Mouse (Mus musculus): ENCODE data around the gene Tex37. TPM values are rescaled to one million over a fixed set of nuclear protein-coding genes. Genes with fewer than 3 reads are reported as not detected.

Gene Tex37
- polyA plus RNA-seq, 1 experiment from 2014 or later: not detected

DNA sequence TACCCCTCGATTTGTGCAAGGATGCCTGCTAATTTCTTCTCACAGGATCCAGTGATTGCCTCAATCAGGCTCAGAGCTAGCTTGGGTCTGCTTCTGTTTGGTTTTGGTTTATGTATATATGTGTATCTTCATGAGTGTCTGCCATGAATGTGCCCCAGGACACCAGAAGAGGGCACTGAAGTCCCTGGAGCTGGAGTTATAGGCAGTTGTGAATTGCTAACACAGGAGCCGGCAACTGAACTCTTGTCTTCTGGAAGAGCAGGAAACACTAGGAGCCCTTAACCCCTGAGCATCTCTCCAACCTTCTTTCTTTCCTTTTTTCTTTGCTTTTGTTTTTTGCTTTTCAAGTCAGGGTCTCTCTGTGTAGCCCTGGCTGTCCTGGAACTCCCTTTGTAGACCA is 13.1 kb upstream of the Tex37 start:
- Histone ChIP-seq H3K4me1 (no peaks in the 10 kb centered on the region; the same call in 1 of the 2 replicates), H3K4me2 (replicated peaks) (no peak overlapping the region), H3K36me3 (no peaks in the 10 kb centered on the region), H3K4me3 (no peak overlapping the region), H3K27ac (no peak overlapping the region), H3K27me3 (no peaks in the 10 kb centered on the region), H3K9me3 (no peaks in the 10 kb centered on the region), H3K9ac (no peak overlapping the region)
- 80% methylated on average over 2 of the region's 2 CpGs for WGBS
- no peak for ATAC-seq (ENCODE audit: low FRiP score, low read depth)

GRCm38 (mm10) chr6:70921274-70922074 is 2.7 kb upstream of the Tex37 start:
- Histone ChIP-seq H3K4me1 (peaks cover 10% of the 10 kb centered on the region), H3K4me3 (peak overlapping the region; percentile 29), H3K9ac (0 out of 2 replicates have a peak overlapping the region, but pooled peaks have one; percentile 4), H3K27me3 (no peaks in the 10 kb centered on the region), H3K9me3 (no peaks in the 10 kb centered on the region), H3K4me2 (replicated peaks) (peak overlapping the region; percentile 62), H3K36me3 (no peaks in the 10 kb centered on the region), H3K27ac (no peak overlapping the region; the same call in 1 of the 2 replicates)
- 2% methylated on average over 22 of the region's 22 CpGs for WGBS
- peak; percentile 19; the same call in 1 of the 2 replicates for ATAC-seq (ENCODE audit: low FRiP score, low read depth)

GRCm38 (mm10) chr6:70912396-70912765 is 6.3 kb downstream of the Tex37 start:
- H3K36me3 ChIP-seq: no peaks in the 10 kb centered on the region
- no peaks in the 10 kb centered on the region for H3K9me3 ChIP-seq
- H3K27ac ChIP-seq: no peak overlapping the region
- H3K4me3 ChIP-seq: 0 out of 2 replicates have a peak overlapping the region, but pooled peaks have one; percentile 27
- H3K27me3 ChIP-seq: no peaks in the 10 kb centered on the region
- no peak overlapping the region for H3K9ac ChIP-seq
- no peak for ATAC-seq (ENCODE audit: low FRiP score, low read depth)
- peaks cover 17% of the 10 kb centered on the region for H3K4me1 ChIP-seq
- 66% methylated on average over 7 of the region's 7 CpGs for WGBS
- H3K4me2 ChIP-seq (replicated peaks): peak overlapping the region; percentile 61

GRCm38 (mm10) chr6:70911668-70912395 is 6.9 kb downstream of the Tex37 start:
- 8% methylated on average over 20 of the region's 20 CpGs for WGBS
- Histone ChIP-seq H3K4me3 (peak overlapping the region; percentile 27), H3K9ac (no peak overlapping the region), H3K4me2 (replicated peaks) (peak overlapping the region; percentile 61), H3K4me1 (peaks cover 17% of the 10 kb centered on the region), H3K9me3 (no peaks in the 10 kb centered on the region), H3K27me3 (no peaks in the 10 kb centered on the region), H3K36me3 (peaks cover under 1% of the 10 kb centered on the region; the same call in 1 of the 2 replicates), H3K27ac (no peak overlapping the region)
- ATAC-seq (ENCODE audit: low FRiP score, low read depth): peak; percentile 66; the same call in 1 of the 2 replicates

DNA sequence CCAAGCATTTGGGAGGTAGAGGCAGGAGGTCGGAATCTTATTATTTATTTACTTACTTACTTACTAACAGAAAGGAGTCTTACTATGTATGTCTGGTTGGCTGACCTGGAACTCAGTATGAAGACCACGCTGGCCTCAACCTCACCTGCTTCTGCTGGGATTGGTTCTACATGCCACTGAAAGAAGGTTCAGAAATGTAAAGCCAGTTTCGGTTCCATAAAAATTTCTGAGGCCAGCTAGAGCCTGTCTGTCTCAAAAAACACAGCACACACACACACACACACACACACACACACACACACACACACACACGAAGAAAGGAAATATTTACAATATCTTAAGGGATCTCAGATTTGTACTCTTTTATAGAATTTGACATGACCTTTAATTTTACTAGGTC is 8.4 kb downstream of the Tex37 start:
- H3K9ac ChIP-seq: no peak overlapping the region
- no peak overlapping the region for H3K4me2 ChIP-seq (replicated peaks)
- no peak overlapping the region for H3K27ac ChIP-seq
- peaks cover 16% of the 10 kb centered on the region for H3K36me3 ChIP-seq
- H3K4me1 ChIP-seq: peaks cover 17% of the 10 kb centered on the region
- no peak overlapping the region for H3K4me3 ChIP-seq
- no peak for ATAC-seq (ENCODE audit: low FRiP score, low read depth)
- no peaks in the 10 kb centered on the region for H3K9me3 ChIP-seq
- 59% methylated on average over 4 of the region's 4 CpGs for WGBS
- H3K27me3 ChIP-seq: no peaks in the 10 kb centered on the region

DNA sequence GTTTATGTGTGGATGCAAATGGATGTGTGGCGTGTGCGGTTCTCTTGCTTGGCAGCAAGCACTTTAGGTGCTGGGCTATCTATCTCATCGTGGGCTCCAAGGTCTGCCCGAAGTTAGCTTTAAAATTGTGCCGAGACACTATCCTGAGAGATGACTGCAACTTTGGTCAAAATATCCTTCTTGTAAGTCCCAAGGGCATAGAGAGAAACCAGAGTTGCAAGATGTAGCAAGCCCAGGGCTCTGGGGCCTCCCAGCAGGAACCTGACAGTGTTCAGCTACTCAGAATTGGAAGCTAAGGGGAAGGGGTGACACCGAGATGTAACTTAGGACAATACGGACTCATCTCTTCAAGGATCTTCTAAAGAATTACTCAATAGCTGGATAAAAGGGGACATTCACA is 9.2 kb downstream of the Tex37 start:
- Histone ChIP-seq H3K36me3 (peaks cover 19% of the 10 kb centered on the region), H3K27ac (no peak overlapping the region), H3K4me1 (peaks cover 17% of the 10 kb centered on the region), H3K4me3 (no peak overlapping the region), H3K4me2 (replicated peaks) (no peak overlapping the region), H3K9me3 (no peaks in the 10 kb centered on the region), H3K9ac (no peak overlapping the region), H3K27me3 (no peaks in the 10 kb centered on the region)
- WGBS: 89% methylated on average over 7 of the region's 7 CpGs
- no peak for ATAC-seq (ENCODE audit: low FRiP score, low read depth)

- ATAC-seq (ENCODE audit: low FRiP score, low read depth): no peak
- no peak overlapping the region for H3K9ac ChIP-seq
- H3K4me3 ChIP-seq: no peak overlapping the region
- no peaks in the 10 kb centered on the region for H3K27me3 ChIP-seq
- WGBS: 88% methylated on average over 5 of the region's 5 CpGs
- H3K36me3 ChIP-seq: peaks cover 61% of the 10 kb centered on the region
- H3K4me1 ChIP-seq: no peaks in the 10 kb centered on the region
- H3K4me2 ChIP-seq (replicated peaks): no peak overlapping the region
- H3K9me3 ChIP-seq: no peaks in the 10 kb centered on the region
- no peak overlapping the region for H3K27ac ChIP-seq
Measured at GRCm38 (mm10) chr6:70903689-70904088, 15.0 kb downstream of the Tex37 start.

GRCm38 (mm10) chr6:70899594-70900003 is 19.1 kb downstream of the Tex37 start:
- H3K4me1 ChIP-seq: no peaks in the 10 kb centered on the region
- H3K4me3 ChIP-seq: no peak overlapping the region
- WGBS: 33% methylated on average over 8 of the region's 8 CpGs
- H3K9ac ChIP-seq: no peak overlapping the region
- ATAC-seq (ENCODE audit: low FRiP score, low read depth): no peak
- H3K27me3 ChIP-seq: no peaks in the 10 kb centered on the region
- no peaks in the 10 kb centered on the region for H3K9me3 ChIP-seq
- no peak overlapping the region for H3K4me2 ChIP-seq (replicated peaks)
- no peak overlapping the region for H3K27ac ChIP-seq
- peaks cover 77% of the 10 kb centered on the region for H3K36me3 ChIP-seq

DNA sequence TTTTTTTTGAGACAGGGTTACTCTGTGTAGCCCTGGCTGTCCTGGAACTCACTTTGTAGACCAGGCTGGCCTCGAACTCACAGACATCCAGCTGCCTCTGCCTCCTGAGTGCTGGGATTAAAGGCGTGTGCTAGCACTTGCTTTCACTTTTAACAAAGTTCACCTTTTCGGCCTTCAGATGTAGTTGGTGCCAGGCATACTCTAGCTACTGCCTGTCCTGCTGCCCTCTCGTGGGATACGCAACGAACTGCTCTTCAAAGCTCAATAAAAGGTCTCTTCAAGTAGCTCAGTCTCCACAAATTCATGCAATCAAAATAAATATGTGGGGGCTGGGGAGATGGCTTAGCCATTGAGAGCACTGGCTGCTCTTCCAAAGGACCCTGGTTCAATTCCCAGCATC is 20.6 kb downstream of the Tex37 start:
- no peaks in the 10 kb centered on the region for H3K27me3 ChIP-seq
- no peaks in the 10 kb centered on the region for H3K9me3 ChIP-seq
- H3K4me2 ChIP-seq (replicated peaks): no peak overlapping the region
- no peak overlapping the region for H3K27ac ChIP-seq
- no peaks in the 10 kb centered on the region for H3K4me1 ChIP-seq
- no peak for ATAC-seq (ENCODE audit: low FRiP score, low read depth)
- 72% methylated on average over 6 of the region's 6 CpGs for WGBS
- no peak overlapping the region for H3K4me3 ChIP-seq
- no peak overlapping the region for H3K9ac ChIP-seq
- peaks cover 79% of the 10 kb centered on the region for H3K36me3 ChIP-seq

- H3K9ac ChIP-seq: no peak overlapping the region
- 93% methylated on average over 11 of the region's 11 CpGs for whole genome bisulfite sequencing
- H3K36me3 ChIP-seq: peaks cover 94% of the 10 kb centered on the region
- no peak overlapping the region for H3K4me2 ChIP-seq (replicated peaks)
- H3K9me3 ChIP-seq: no peaks in the 10 kb centered on the region
- H3K27me3 ChIP-seq: no peaks in the 10 kb centered on the region
- no peak overlapping the region for H3K4me3 ChIP-seq
- no peaks in the 10 kb centered on the region for H3K4me1 ChIP-seq
- no peak for ATAC-seq (ENCODE audit: low FRiP score, low read depth)
- no peak overlapping the region for H3K27ac ChIP-seq
Measured at GRCm38 (mm10) chr6:70887993-70888392, 30.7 kb downstream of the Tex37 start.

DNA sequence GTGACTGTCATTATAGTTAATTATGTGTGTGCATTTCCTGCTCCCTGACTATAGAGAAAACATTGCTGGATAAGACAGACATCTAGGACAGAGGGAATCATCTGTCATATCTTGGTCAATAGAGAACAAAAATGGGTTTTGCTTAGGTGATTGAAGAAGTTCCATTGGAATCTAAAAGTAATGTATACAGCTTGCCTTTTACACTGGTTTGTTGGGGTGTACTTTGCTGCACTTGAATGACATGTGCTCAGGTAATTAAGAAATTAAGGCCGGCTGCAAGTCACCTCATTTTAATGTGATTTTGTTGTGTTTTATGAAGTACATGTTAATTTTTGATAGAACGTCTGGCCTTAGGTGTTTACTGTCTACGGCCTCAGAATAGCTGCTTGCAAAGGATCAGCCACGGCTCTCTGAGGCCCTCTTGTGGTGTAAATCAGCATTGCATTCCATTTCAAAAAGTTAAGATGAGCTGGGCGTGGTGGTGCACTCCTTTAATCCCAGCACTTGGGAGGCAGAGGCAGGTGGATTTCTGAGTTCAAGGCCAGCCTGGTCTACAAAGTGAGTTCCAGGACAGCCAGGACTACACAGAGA is 37.9 kb downstream of the Tex37 start:
- Histone ChIP-seq H3K36me3 (peaks cover 59% of the 10 kb centered on the region), H3K27ac (no peak overlapping the region), H3K4me3 (no peak overlapping the region), H3K4me1 (no peaks in the 10 kb centered on the region), H3K4me2 (replicated peaks) (no peak overlapping the region), H3K9me3 (no peaks in the 10 kb centered on the region), H3K27me3 (no peaks in the 10 kb centered on the region), H3K9ac (no peak overlapping the region)
- WGBS: 18% methylated on average over 5 of the region's 5 CpGs
- no peak; the same call in 1 of the 2 replicates for ATAC-seq (ENCODE audit: low FRiP score, low read depth)

DNA sequence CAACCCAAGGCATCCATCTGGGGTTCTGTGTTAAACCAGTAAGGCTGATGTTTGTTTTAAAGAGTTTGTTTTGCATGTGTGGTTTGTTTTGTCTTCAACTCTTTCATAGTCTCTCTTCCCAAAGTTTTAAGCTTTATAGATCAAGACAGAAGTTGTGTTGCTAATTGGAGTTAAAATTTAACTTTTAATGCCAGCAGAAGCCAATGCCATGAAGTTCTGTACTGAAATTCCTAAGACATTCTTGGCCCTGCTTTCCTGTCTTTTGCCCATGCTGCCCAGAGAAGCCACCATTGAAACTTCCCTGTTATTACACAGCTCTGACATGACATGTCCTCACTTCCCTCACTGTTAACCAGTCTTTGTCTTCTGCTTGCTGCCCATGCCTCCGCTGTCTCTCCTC is 43.7 kb downstream of the Tex37 start:
- H3K27ac ChIP-seq: no peak overlapping the region
- no peak overlapping the region for H3K4me3 ChIP-seq
- ATAC-seq (ENCODE audit: low FRiP score, low read depth): no peak

More for the DNA sequence above, 43.7 kb downstream of the Tex37 start:
- H3K27me3 ChIP-seq: no peaks in the 10 kb centered on the region
- no peaks in the 10 kb centered on the region for H3K9me3 ChIP-seq
- H3K36me3 ChIP-seq: peaks cover 16% of the 10 kb centered on the region
- H3K4me2 ChIP-seq (replicated peaks): no peak overlapping the region
- 96% methylated on average over 1 of the region's 1 CpGs for WGBS
- no peak overlapping the region for H3K9ac ChIP-seq
- H3K4me1 ChIP-seq: 0 out of 2 replicates have a peak, but pooled peaks cover 2% of the 10 kb centered on the region
